ENCODE assay signal across 18 mouse cellular contexts in genomic region chr1:176833948-176834347, GRCm38 (mm10). TPM values are rescaled to one million over a fixed set of nuclear protein-coding genes. Genes with fewer than 3 reads are reported as not detected.
DNase-seq lines count a peak whose midpoint lies in the region; ATAC-seq and TF ChIP-seq lines count a peak whose summit lies in the region.
"Had no signal": no experiment of that assay in that cellular context is flagged by ENCODE, and none has a peak within 500 bp of the region (broad histone marks: within the 10 kb centered on the region; RNA-seq: fewer than 3 reads in every experiment).

No protein-coding gene starts in this region.

- no peak for ATAC-seq in liver, embryonic 12.5 days
- ATAC-seq in granulocyte monocyte progenitor cell, adult 5-6 weeks (replicated peaks; ENCODE audit: poor library complexity, severe bottlenecking), result peak; percentile 70
- no peak for ATAC-seq in frontal cortex, adult (ENCODE audit: low TSS enrichment)
- ATAC-seq: forebrain, embryonic 15.5 days had no signal

- H3K9ac ChIP-seq in liver, embryonic 12.5 days, result no peak overlapping the region
- H3K9ac ChIP-seq: forebrain, embryonic 15.5 days; hindbrain, embryonic 12.5 days; liver, embryonic 15.5 days; stomach, embryonic 15.5 days had no signal

- peak overlapping the region; percentile 88; the same call in 1 of the 2 replicates for H3K4me2 ChIP-seq in liver, embryonic 12.5 days
- peak overlapping the region; percentile 66 for H3K4me2 ChIP-seq in myocyte (ENCODE audit: low read depth)
- H3K4me2 ChIP-seq: forebrain, embryonic 15.5 days; hindbrain, embryonic 12.5 days; stomach, embryonic 15.5 days had no signal

- peak; percentile 39 for DNase-seq in adrenal gland, adult 2 months
- DNase-seq in adrenal gland, postnatal 10 days, result no peak
- DNase-seq in liver, result no peak
- DNase-seq in embryo, embryonic 9.5 days (ENCODE audit: extremely low spot score), result no peak
- DNase-seq: adrenal gland, adult 8-10 months; cerebellum, adult 9-10 months; layer of hippocampus, postnatal 36 days; spleen, adult 18-20 months had no signal

- no peak overlapping the region for H3K4me3 ChIP-seq in liver, embryonic 12.5 days
- H3K4me3 ChIP-seq in myocyte, result peak overlapping the region; percentile 35
- H3K4me3 ChIP-seq: erythroblast, embryonic 14.5 days; forebrain, embryonic 15.5 days; heart, adult 2 months; hindbrain, embryonic 12.5 days; stomach, embryonic 15.5 days had no signal

- no peak overlapping the region for H3ac ChIP-seq in myocyte (ENCODE audit: control insufficient read depth, insufficient read length)

- 31% methylated on average over 3 of the region's 3 CpGs for WGBS in liver, embryonic 12.5 days (ENCODE audit: insufficient replicate concordance)

- no peak overlapping the region for H3K27ac ChIP-seq in liver, embryonic 12.5 days
- H3K27ac ChIP-seq: forebrain, embryonic 15.5 days; heart, adult 2 months; hindbrain, embryonic 12.5 days; liver, embryonic 15.5 days; stomach, embryonic 15.5 days had no signal

- H3K79me2 ChIP-seq in myocyte (ENCODE audit: control insufficient read depth, insufficient read depth), result peaks cover 15% of the 10 kb centered on the region

- TF ChIP-seq POLR2A in myocyte (IDR thresholded peaks at IDR 0.05; ENCODE audit: insufficient read length, low read depth), result no peak

- H3K4me1 ChIP-seq in liver, embryonic 12.5 days, result peaks cover 25% of the 10 kb centered on the region
- H3K4me1 ChIP-seq: stomach, embryonic 15.5 days had no signal

- 0 out of 2 replicates have a peak, but pooled peaks cover 3% of the 10 kb centered on the region for H3K36me3 ChIP-seq in liver, embryonic 12.5 days
- peaks cover 1% of the 10 kb centered on the region for H3K36me3 ChIP-seq in myocyte (ENCODE audit: control insufficient read depth, insufficient read depth)
- H3K36me3 ChIP-seq: forebrain, embryonic 15.5 days; liver, embryonic 15.5 days; stomach, embryonic 15.5 days had no signal

- H3K27me3 ChIP-seq in liver, embryonic 12.5 days (replicated peaks), result peaks cover 9% of the 10 kb centered on the region; the same call in 1 of the 2 replicates
- H3K27me3 ChIP-seq in myocyte (ENCODE audit: control insufficient read depth, insufficient read depth, insufficient read length), result no peaks in the 10 kb centered on the region
- H3K27me3 ChIP-seq: forebrain, embryonic 15.5 days; stomach, embryonic 15.5 days had no signal

- H3K9me3 ChIP-seq in liver, embryonic 12.5 days (replicated peaks), result no peaks in the 10 kb centered on the region
- H3K9me3 ChIP-seq: forebrain, embryonic 15.5 days; hindbrain, embryonic 12.5 days; liver, embryonic 15.5 days; stomach, embryonic 15.5 days had no signal

TF ChIP-seq in myocyte, 11 proteins besides CTCF, POLR2A, EP300 and RAD21:
- peak; percentile 80 for TF ChIP-seq CEBPB (IDR thresholded peaks at IDR 0.05; ENCODE audit: insufficient read depth, poor library complexity, severe bottlenecking)
- TF ChIP-seq USF1 (IDR thresholded peaks at IDR 0.05; ENCODE audit: low read depth), result no peak

RNA-seq across cellular contexts. Expression of gene Sdccag8, which starts 19.5 kb away (rescaled TPM):
- total RNA-seq in adrenal gland, adult 2 months (2021), result 10 to 100 TPM in 1 of 2 experiments, 1 to 10 TPM in 1; 8.3 to 11.1 TPM
- 2.1 and 2.3 TPM in 2 replicates for polyA plus RNA-seq in adrenal gland, adult 2 months (2012; rRNA removed)
- total RNA-seq in adrenal gland, postnatal 10 days (2021), result 10 to 100 TPM in 1 of 2 experiments, 1 to 10 TPM in 1; 6.6 to 10.7 TPM
- 6.4 and 6.7 TPM in 2 replicates for polyA plus RNA-seq in liver, embryonic 12.5 days (2016; fragmentation: Nextera tagmentation; extraction: Ambion mirVana)
- 10.5 and 15.8 TPM in 2 replicates for total RNA-seq in granulocyte monocyte progenitor cell, adult 5-6 weeks (2014; fragmentation: Nextera tagmentation)
- 20.6 and 23.4 TPM in 2 replicates for total RNA-seq in granulocyte monocyte progenitor cell, adult 5-6 weeks (2017)
- 8.4 TPM for polyA plus RNA-seq in myocyte (2012; fragmentation: generic; extraction: Trizol)

RNA-seq across cellular contexts. Expression of gene Cep170, which starts 20.1 kb away (rescaled TPM):
- 10 to 100 TPM; 32.3 to 37.8 TPM for total RNA-seq in adrenal gland, adult 2 months (2021)
- polyA plus RNA-seq in adrenal gland, adult 2 months (2012; rRNA removed), result 1.7 and 2.2 TPM in 2 replicates
- total RNA-seq in adrenal gland, postnatal 10 days (2021), result 10 to 100 TPM; 29.8 to 38.0 TPM
- 9.4 and 11.5 TPM in 2 replicates for polyA plus RNA-seq in liver, embryonic 12.5 days (2016; fragmentation: Nextera tagmentation; extraction: Ambion mirVana)
- total RNA-seq in granulocyte monocyte progenitor cell, adult 5-6 weeks (2014; fragmentation: Nextera tagmentation), result 39.6 and 41.9 TPM in 2 replicates
- 33.1 and 40.9 TPM in 2 replicates for total RNA-seq in granulocyte monocyte progenitor cell, adult 5-6 weeks (2017)
- 15.4 TPM for polyA plus RNA-seq in myocyte (2012; fragmentation: generic; extraction: Trizol)
